Mouse (Mus musculus) adrenal gland, adult 18-20 months (tissue): ENCODE measurements around the gene Iqgap2. TPM values are rescaled to one million over a fixed set of nuclear protein-coding genes. Genes with fewer than 3 reads are reported as not detected.

Source experiments
- DNase-seq, 2 experiments: peaks; one replicate each; pipeline ENCODE4 v3.0.0; 2021 to 2022; ENCODE audit warnings: low spot score in 2 of 2
- total RNA-seq, 2 experiments: library from RNA; stranded (reverse); gene quantifications; 1 replicate in 1 of 2; 2 replicates in 1 of 2; pipeline ENCODE4 v1.2.3; 2021

The Iqgap2 gene
- total RNA-seq, 2 experiments from 2014 or later: 123 to 137 TPM

DNA sequence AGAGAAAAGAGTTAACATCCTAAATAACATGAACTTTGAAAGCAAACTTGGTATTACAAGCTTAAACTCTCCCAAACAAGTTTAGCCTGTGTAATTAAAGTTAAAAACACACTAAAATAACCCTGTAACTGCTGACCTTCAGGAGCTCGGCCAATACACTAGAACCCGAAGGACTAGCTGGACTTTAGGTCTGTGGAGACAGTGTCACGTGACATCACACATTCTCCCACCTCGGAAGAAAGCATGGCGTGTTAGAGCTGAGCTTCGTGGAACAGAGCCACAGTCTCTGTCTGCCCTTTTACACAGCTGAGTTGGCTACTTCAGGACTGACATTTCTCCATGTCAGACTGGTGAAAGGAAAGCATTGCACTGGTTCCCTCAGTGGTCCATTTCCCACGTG, 4.3 kb downstream of the Iqgap2 start:
- no peak for DNase-seq

DNA sequence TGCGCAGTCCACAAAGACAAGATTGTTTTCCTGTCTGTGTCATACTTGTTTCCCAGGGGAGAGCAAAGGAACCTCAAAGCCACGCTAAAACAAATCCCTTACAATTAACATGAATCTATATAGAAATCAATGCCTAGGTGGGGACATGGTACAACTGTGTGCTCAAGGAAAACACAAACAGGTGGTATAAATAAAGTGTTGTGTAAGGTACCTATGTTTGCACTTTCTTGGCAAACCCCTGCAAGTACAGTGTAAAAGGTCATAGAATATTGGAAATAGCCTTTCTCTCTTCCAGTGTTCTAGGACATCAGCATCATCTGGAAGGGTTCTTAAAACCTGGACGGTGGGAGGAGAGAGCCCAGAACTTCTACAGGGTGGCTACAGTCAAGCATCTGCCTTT, 7.3 kb downstream of the Iqgap2 start:
- no peak for DNase-seq

DNA sequence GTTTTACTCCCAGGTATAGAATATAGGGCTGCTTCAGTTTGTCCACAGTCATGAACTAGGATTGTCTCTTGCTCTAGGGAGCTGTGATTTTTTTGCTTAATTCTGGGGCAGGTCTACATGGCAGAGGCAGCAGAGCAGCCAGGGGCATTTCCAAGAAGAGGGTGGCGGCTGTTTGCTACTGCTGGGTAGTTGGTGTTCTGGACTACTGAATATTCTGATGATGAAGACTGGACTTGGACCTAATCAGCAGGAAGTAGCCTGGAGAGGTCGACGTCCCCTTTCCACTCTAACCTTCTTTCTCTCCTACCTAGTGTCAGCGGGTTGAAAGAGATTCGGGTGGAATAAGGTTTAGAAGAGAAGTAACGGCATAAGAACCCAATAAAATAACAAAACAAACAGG, 9.7 kb downstream of the Iqgap2 start:
- DNase-seq: no peak

DNA sequence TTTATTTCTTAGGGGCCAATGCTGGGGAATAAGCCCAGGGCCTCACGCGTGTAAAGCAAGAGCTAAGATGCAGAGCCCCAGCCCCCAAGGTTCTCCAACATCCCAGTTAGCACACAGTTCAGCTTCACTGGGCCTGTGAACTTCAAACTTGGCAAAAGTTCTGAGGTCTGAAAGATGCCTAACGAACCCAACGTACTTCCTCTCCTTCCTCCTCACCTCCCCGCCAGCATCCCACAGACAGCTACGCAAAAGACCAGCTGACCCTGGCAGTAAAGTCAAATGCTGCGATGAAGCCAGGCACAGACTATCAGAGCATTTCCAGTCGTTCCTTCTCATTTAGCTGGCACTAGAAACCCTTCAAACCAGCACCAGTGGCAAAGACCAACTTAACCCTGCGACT, 10.3 kb downstream of the Iqgap2 start:
- DNase-seq: no peak

DNA sequence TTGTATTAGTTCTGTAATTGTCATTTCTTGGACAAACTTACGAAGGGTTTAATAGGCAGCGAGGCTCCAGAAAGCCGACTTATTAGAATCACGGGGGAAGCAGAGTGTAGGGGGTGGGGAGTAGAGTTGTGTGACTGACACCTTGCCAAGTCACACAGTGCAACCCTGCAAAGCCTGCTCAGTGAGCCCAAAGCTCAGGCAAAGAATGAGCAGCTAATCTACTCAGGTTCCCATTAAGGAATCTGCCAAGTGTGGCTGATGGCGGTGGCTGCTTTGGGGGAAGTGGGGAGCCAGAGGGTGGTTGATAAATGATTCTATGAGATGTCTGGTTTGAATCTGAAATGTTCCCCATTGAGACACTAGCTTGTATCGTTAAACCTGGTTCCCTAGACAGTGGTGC, 11.1 kb downstream of the Iqgap2 start:
- DNase-seq: no peak

DNA sequence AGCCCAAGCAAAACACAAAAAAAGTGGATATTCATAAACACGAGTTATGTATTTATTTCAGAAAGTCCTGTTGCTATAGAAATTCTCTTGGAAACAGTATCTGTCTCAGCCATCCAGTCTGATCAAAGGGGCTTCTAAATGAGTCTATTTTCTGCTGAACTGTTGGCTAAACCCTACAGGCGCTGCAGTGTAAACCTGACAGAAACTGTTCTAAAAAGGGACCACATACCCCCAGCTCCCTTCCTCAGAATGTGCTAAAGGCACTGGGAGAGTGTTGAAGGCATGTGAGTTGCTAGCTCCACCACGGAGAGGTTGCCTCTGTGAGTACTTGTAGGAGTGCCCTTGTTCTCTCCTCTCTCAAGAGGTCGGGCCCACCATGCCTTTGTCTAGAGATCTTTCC, 19.7 kb downstream of the Iqgap2 start:
- no peak for DNase-seq

DNA sequence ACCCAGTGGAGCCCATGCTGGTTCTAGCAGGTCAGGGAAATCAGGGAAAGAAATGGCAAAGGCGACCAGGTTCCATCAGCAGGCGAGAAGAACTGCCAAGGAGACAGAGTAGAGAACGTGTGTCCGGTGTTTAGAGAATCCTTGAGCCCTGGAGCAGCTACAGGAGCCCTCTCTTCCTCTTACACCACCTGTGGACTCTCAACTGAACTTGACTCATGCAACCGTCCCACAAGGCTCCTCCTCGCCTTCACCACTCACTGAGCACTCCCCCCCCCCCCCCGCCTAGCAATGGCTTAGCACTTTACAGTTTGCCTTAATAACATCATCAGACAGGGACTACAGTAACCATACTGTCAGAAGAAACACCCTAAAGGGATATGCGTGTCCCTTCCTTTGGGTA, 21.1 kb downstream of the Iqgap2 start:
- DNase-seq: no peak

DNA sequence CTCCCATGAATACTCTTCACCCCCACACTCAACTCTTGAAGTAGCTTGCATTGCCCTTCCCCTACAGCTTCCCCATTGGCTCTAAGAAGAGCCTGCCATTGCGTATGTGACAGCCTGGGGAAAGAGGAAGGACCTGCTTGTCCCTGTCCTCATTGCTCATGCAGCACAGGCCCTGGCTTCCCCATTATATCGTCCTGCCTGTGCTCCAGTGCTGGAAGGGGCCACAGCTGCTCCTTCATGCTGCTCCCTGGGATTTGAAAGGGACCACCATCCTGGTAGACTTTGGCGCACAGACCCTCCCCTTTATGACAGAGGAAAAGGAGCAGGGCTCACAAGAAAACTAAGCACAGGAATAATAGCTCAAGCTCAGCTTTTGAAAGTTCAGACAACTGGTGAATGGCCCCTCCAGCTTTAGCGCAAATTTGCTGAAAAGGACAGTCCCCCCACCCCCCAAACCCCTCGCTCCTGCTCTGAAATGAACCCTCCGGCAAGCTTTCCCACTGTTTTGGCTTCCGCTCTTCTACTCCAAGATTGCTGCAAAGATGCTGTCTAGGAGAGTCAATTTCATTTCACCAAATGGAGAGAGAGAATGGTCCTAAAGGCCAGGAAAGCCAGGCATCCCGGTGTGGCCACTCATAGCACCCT, 22.7 kb downstream of the Iqgap2 start:
- no peak for DNase-seq

DNA sequence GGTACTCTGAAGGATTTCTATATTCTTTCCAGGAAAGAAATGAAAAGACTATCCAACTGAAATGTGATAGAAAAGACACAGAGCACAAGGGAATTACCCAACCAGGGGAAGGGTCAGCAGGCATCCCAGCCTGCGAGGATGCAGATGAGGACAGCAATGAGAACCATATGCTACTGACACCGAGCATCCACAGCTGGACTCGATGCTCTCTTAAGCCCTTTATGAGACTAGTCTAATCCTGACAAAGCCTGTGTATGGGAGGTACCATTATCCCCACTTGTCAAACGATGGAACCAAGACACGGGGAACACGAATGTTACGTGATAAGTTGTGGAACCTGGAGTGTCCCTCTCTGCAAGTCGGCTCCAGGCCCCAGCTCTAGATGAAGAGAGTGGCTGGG, 29.5 kb downstream of the Iqgap2 start:
- DNase-seq: no peak

DNA sequence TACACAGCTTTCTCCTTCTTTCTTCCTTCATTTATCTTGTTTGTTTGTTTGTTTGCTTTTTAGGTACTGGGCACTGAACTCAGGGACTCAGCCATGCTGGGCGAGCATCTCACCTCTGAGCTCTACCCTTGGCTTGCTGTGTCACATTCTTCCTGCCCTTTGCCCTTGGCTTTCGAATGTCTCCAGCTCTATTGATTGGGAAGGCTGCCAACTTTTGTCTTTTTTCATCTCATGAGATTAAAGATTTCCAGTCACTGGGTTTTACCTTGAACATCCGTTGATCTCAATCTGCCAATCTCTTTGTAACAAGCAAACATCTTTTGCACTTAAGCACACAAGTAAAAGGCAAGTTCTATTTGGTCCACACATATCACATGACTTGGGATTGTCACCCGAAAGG, 32.5 kb downstream of the Iqgap2 start:
- DNase-seq: no peak

DNA sequence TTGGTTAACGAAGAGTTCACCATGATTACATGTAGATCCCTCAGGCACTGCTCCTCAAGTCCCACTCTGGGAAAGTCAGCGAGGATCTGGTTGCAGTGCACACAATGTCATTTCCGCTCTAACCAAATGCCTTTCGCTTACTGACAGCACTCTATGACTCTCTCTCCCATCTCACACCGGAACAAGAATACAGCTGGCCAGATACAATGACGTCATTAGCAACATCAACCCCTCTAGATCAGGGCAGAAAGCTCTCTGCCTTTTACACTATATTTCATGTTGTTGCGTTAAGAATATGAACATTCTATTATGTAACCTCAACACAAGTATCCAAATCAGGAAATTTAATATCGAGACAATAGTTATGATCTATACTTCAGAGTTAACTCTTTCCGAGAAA, 32.9 kb downstream of the Iqgap2 start:
- DNase-seq: no peak

DNA sequence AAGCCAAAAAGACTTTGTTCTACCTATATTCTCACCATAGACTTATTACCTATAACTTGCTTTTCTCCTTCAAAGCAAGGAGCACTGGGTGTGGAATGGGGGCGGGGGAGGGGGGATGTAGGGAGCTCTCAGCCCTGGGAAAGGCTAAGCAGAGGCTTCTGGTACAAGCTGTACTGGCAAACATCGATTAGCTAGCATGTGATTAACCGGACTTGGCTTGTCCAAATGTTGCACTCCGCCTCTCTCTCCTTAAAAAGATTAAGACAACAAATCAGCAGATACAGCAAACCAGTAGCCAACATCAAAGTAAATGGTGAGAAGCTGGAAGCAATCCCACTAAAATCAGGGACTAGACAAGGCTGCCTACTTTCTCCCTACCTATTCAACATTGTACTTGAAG, 36.2 kb downstream of the Iqgap2 start:
- no peak for DNase-seq

DNA sequence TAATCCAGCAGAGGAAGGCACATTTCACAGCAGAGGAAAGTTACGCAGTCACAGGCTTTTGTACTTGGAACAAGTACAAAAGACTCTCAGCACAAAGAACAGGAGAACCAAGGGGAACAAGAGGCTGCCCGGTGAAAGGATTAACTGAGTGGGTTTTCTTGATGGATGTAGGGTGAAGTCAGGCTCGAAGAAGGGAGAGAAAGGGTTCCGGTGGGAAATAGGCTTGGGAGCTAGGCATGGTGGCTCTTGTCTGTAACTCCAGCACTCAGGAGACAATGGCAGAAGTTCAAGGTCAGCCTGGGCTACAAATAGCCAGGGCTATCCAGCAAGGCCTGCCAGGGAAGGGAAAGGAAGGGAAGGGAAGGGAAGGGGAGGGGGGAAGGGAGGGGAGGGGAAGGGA, 40.1 kb downstream of the Iqgap2 start:
- DNase-seq: no peak

DNA sequence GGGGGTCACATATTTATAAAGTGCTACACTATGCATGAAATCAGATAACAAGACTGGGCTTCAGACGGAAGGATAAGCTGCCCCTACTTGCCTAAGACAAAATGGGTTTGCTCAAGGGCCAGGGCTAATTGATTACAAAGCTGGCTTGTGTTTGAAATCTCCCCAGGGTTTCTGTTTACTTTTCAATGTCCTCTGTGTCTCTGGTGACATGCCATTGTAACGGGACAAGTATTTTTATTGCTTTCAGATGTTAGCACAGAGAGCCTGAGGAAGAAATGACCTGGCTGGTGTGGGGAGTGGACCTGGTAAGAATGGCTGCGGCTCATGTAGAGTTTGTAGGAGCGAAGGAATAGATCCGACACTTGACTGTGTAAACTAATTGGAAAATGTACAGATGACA, 41.3 kb downstream of the Iqgap2 start:
- no peak for DNase-seq

DNA sequence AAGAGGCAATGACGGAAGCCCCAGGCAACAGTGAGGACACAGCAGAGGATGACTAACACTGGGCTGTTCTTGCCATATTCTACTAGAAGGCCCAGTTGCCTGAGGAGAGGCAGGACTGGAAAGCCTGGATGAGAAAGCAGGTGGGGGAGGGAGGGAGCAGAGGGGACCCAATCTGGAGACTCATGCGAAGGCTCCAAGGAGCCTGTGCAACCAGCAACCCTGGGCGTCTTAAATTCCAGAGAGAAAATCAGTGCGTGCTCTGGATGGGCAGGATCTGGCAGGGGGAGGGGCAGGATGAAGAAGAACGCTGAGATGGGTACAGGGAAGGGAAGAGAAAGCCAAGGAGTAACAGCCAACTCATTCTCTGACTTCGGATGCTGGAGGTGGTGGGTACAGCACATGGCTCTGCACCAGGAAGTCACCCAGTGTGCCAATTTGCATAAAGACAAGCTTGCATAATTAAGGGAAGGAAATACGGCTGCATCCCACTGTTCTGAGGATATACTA, 42.2 kb downstream of the Iqgap2 start:
- peak in 1 of 2 experiments; percentile 30 for DNase-seq

DNA sequence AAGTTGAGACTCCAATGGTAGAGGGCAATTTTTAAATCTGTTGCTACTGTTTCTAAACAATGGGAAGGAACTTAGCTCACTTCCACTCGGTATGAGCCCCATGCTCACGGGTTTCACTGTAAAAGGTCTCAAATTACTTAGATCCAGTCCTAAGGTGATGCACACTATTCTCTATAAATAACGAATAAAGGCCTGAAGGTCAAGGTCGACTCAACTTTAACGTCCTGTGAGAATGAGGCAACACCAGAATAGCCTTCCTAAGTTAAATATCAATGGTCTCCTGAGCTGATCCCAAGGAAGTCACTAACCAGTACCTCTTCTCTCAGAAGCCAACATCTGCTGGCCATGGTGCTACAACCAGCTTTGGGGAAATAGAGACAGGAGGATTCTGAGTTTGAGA, 45.4 kb downstream of the Iqgap2 start:
- DNase-seq: no peak

DNA sequence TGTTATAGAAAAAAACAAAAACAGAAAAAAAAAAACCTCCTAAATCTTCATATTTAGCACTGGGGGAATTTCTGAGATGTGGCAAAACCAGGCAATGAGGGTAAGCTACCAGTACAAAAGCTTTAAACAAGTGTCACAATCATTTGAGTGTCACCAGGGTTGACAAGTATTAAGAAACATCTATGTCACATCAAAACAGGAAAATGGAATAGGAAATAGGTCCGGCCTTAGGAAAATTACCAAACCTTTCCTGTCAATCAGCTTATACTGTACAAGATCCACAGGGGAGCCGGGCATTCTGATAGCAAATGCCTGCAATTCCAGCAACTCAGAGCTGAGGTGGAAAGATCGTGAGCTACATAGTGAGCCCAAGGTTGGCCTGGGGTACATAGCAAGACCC, 46.8 kb downstream of the Iqgap2 start:
- DNase-seq: no peak

DNA sequence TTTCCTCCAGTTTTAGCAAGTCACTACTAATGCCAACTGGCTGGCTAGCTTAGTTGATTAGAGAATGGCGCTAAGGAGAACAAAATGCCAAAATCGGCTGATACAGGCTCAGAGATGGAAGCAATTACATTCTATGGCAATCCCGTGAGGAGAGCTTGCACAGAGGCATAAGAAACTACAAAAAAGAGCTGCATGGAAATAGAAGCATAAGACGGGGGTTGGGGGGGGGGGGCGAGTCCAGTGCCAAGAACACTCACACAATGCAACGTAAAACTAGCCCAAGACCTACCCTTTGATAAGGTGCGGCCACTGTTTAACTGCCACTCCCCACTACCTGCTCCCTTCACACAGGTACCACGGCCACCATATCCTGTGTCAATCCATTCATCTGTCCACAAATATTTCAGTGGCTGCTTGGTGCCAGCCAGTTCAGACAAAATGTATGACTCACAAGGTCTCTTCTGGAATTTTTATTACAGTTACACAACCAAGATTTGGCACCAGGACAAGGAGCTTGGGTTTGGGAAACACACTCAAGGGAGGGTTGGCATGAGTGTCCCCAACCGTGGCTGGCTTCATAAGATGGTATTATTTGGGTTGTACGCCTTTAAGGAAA, 48.2 kb downstream of the Iqgap2 start:
- peak in 1 of 2 experiments; percentile 58 for DNase-seq

DNA sequence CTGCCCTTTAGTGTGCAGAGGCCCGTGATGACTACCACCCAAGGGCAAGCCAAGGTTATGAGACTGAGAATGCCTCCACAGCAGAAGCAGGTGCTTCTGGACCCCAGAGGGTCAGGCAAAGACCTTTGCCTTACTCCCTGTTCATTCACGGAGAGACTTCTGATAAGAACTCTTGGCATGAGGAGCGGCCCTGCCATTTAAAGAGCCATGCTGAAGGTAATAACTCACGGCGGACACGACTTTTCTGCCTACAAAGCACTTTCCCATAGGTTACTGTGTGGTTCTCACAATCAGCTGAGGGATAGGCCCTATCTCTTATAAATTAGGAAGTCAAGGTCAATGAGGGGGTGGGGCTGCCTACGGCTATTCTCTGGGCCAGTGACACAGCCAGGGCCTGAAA, 48.9 kb downstream of the Iqgap2 start:
- no peak for DNase-seq

DNA sequence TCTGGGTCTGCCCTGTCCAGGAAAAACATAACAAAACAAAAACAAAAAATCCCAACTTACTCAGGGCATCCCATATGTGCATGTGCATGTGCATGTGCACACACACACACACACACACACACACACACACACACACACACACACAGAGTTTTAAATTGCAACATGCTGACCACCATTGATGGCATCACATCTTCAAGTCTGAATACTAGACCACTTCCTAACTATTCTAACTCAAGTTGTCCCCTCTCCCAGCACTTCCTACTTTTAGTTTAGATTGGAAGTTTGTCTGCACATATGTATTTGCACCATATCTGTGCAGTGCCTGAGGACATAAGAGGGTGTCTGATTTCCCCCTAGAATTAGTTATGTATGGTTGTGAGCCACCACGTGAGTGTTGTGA, 49.8 kb downstream of the Iqgap2 start:
- DNase-seq: no peak

DNA sequence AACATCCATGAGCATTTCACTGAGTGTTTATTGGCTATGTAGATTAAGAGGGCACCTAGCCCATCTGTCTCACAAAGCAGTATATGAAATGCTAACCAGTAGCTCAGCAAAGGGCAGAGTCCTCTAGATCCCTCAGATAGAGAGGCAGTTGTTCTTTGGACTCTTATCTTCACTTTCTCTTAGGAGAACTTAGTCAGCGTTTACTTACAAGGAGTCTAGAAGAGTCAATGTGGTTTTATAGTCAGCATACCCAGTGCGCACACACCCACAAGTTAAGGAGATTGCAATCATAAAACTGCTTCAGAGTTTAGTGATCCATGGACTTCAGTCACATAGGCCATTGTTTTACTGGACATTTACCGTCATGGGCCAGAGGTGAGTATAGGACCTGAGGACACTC, 54.8 kb downstream of the Iqgap2 start:
- no peak for DNase-seq

DNA sequence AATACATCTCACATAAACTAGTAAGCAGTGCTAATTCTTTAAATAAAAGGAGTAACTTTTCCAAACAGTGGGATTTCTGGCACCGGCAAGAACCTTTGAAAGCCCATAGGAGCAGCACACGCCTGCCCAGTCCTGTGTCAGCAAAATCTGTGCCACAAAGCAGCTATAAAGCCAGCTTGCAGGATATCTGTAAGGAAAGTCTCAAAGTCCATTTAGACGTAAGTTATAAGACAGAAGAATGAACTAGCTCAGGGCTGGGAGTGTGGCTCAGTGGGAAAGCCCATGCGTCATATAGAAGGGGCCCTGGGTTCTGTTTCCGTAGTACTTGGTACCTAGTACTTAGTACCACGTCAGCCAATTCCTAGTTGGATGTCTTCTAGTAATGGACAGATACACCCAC, 58.2 kb downstream of the Iqgap2 start:
- no peak for DNase-seq

DNA sequence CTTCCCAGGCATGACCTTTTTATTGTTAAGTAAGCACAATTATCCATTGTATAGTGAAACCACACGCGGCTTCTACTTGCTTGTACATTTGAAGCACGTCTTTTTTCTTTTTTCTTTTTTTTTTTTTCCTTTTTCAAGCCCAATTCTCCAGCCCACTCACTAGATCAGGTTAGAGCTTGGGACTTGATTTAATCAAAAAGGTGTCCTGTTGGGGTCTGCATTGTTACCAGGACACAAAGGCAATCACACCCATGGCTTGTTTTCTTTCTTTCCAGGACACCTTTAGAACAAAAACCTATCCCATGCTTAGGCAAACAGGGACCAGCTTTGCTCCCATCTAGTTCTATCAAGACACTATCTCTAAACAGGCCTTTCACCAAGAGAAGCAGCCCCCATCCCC, 59.0 kb downstream of the Iqgap2 start:
- no peak for DNase-seq
